Mouse (Mus musculus): ENCODE results near the gene Zfp978. TPM values are rescaled to one million over a fixed set of nuclear protein-coding genes. Genes with fewer than 3 reads are reported as not detected.
"Not testable (repeated sequence)": the region's sequence is repeated elsewhere in the genome, so short reads cannot be mapped to it uniquely, and the experiment has no call there.

Gene Zfp978
- polyA plus RNA-seq (2016; fragmentation: Nextera tagmentation; extraction: Ambion mirVana), result 0.26 and 0.32 TPM in 2 replicates

DNA sequence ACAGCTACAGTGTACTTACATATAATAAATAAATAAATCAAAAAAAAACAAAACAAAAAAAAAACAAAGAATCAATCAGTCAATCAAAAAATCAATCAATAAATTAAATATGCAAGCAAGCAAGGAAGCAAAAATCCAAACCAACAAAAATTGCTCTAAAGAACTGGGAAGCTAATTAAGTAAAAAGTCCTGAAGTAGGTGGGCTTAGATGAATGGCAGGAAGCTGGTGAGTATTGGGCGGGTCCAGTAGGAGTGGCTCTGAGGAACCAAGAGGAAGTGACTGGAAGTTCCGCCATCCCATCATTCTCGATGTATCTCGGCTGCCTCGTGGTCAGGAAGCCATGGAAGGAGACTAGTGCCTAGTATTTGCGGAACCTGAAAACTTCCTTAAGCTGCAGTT is at the start of gene Zfp978:
TSS of gene Zfp978 (plus strand) at position 301 of the 400 bp plus-strand sequence.
- not testable (repeated sequence) for ATAC-seq; H3K4me1 ChIP-seq; H3K9ac ChIP-seq; H3K4me3 ChIP-seq; H3K27me3 ChIP-seq (replicated peaks); H3K27ac ChIP-seq; H3K4me2 ChIP-seq; H3K9me3 ChIP-seq (replicated peaks); H3K36me3 ChIP-seq
- WGBS (ENCODE audit: insufficient replicate concordance), result no CpG with 5 or more reads among the region's 6 CpGs

DNA sequence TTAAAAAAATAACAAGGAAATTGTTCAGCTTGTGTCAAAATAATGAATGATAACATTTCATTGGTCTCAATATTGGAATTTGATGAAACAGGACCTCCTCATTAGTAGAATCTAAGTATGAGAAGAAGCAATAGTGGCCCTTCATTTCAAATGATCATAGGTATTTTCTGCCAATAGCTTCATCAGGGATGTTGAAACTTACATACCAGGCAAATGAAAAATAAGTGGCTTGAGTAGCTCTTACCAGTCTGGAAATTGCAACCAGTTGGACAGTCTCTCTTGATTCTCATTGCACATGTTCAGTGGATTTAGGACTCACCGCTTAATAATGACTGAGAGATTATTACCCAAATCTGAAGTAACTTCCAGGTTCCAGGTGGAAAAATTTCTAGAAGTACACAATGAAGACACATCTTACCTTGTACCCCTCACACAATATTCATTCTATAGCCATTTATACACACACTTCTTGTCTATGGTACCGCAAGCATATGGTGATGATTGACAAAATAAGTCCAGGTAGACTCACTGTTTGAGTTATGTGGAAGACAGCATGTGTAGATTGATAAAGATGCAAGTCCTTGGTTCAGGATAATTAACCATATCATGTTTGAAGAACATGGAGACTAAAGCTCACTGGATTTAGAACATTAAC is 25.9 kb upstream of the Zfp978 start:
- WGBS (ENCODE audit: insufficient replicate concordance), result 73% methylated on average over 2 of the region's 2 CpGs

DNA sequence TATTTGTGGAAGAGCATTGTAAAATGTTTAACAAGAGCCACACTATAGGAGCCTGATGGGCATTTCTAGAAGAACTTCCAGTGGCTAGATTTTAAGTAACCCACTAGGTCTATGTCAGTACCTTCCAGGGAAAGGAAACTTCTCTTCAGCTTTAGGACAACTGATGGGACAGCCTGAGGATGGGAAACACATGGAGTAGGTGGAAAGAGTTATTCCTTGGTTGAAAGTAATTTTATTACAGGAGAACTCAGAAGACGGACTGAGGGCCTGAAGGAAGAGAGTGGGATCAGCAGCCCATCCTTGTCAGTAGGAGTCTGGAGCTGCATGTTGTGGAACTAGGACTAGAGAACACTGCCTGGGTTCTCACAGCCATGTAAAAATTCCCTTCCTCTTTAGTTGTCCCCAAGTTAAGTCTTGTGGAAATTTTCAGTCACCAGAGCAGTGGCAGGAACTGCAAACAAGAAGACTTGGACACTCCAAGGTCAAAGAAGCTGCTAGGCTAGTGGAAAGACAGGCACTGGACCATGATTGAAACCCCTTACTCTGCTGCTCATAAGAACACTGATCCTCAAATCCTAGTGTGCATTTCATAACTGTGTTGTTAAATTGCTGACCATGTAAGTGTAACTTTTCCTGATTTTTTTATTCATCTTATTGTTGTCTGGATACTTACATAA is 25.3 kb upstream of the Zfp978 start:
- WGBS (ENCODE audit: insufficient replicate concordance), result 7% methylated on average over 1 of the region's 1 CpGs
- H3K9me3 ChIP-seq (replicated peaks), result peaks cover 56% of the 10 kb centered on the region

More for the DNA sequence above, 25.9 kb upstream of the Zfp978 start:
- peaks cover 52% of the 10 kb centered on the region for H3K9me3 ChIP-seq (replicated peaks)
- H3K27me3 ChIP-seq (replicated peaks); H3K4me2 ChIP-seq; H3K4me1 ChIP-seq; H3K36me3 ChIP-seq; H3K4me3 ChIP-seq; H3K9ac ChIP-seq; H3K27ac ChIP-seq: not testable (repeated sequence)
- peak; percentile 61; the same call in 1 of the 2 replicates for ATAC-seq

GRCm38 (mm10) chr4:147336368-147337195 is 24.5 kb upstream of the Zfp978 start:
- H3K9ac ChIP-seq; H3K36me3 ChIP-seq; H3K27ac ChIP-seq; H3K4me1 ChIP-seq; H3K4me3 ChIP-seq; H3K4me2 ChIP-seq; H3K27me3 ChIP-seq (replicated peaks): not testable (repeated sequence)
- peaks cover 58% of the 10 kb centered on the region for H3K9me3 ChIP-seq (replicated peaks)
- peak; percentile 42 for ATAC-seq
- 50% methylated on average over 6 of the region's 6 CpGs for WGBS (ENCODE audit: insufficient replicate concordance)

More for the DNA sequence above, 25.3 kb upstream of the Zfp978 start:
- not testable (repeated sequence) for H3K4me2 ChIP-seq; H3K27me3 ChIP-seq (replicated peaks); H3K9ac ChIP-seq; H3K4me3 ChIP-seq; H3K36me3 ChIP-seq; H3K4me1 ChIP-seq; H3K27ac ChIP-seq
- peak; percentile 51 for ATAC-seq

GRCm38 (mm10) chr4:147337520-147337919 is 23.6 kb upstream of the Zfp978 start:
- not testable (repeated sequence) for H3K27me3 ChIP-seq (replicated peaks); H3K4me1 ChIP-seq; H3K4me2 ChIP-seq; H3K27ac ChIP-seq; H3K9ac ChIP-seq; H3K36me3 ChIP-seq; H3K4me3 ChIP-seq; ATAC-seq
- H3K9me3 ChIP-seq (replicated peaks), result peaks cover 58% of the 10 kb centered on the region
- 74% methylated on average over 2 of the region's 2 CpGs for WGBS (ENCODE audit: insufficient replicate concordance)

DNA sequence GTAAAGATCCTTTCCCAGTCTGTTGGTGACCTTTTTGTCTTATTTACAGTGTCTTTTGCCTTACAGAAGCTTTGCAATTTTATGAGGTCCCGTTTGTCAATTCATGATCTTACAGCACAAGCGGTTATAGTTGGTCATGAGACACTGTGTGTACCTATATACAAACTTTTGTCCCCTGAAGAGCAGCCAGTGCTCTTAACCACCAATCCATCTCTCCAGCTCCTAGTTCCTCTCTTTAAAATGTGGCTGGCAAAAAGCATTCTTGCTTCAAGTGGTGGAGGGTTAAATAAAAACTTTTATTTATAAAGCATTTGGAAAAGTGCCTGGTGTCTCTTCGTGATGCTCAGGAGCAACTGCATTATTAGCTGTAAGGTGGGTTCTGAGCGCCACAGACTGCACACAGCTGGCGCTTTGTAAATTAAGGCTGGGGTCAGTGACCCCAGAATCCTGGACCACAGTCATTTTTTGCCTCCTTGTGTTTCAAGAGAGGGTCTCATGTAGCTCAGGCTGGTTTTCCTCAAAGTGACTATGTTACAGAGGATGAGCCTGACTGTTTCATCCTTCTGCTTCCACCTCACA is 23.0 kb upstream of the Zfp978 start:
- H3K27me3 ChIP-seq (replicated peaks), result no peaks in the 10 kb centered on the region
- no peak overlapping the region for H3K4me2 ChIP-seq
- H3K9ac ChIP-seq, result no peak overlapping the region
- peak; percentile 35; the same call in 1 of the 2 replicates for ATAC-seq
- WGBS (ENCODE audit: insufficient replicate concordance), result 54% methylated on average over 5 of the region's 5 CpGs
- H3K27ac ChIP-seq, result no peak overlapping the region
- no peaks in the 10 kb centered on the region for H3K4me1 ChIP-seq
- H3K4me3 ChIP-seq, result no peak overlapping the region
- peaks cover 61% of the 10 kb centered on the region for H3K9me3 ChIP-seq (replicated peaks)
- no peaks in the 10 kb centered on the region for H3K36me3 ChIP-seq

GRCm38 (mm10) chr4:147338706-147339105 is 22.4 kb upstream of the Zfp978 start:
- H3K9ac ChIP-seq; H3K4me1 ChIP-seq; H3K27me3 ChIP-seq (replicated peaks); H3K4me3 ChIP-seq; H3K4me2 ChIP-seq; H3K36me3 ChIP-seq; ATAC-seq; H3K27ac ChIP-seq: not testable (repeated sequence)
- WGBS (ENCODE audit: insufficient replicate concordance), result 64% methylated on average over 3 of the region's 3 CpGs
- peaks cover 67% of the 10 kb centered on the region for H3K9me3 ChIP-seq (replicated peaks)

GRCm38 (mm10) chr4:147339601-147340219 is 21.4 kb upstream of the Zfp978 start:
- H3K9ac ChIP-seq; ATAC-seq; H3K4me1 ChIP-seq; H3K4me2 ChIP-seq; H3K4me3 ChIP-seq; H3K27ac ChIP-seq; H3K27me3 ChIP-seq (replicated peaks); H3K36me3 ChIP-seq: not testable (repeated sequence)
- WGBS (ENCODE audit: insufficient replicate concordance), result 58% methylated on average over 7 of the region's 7 CpGs
- peaks cover 65% of the 10 kb centered on the region for H3K9me3 ChIP-seq (replicated peaks)

DNA sequence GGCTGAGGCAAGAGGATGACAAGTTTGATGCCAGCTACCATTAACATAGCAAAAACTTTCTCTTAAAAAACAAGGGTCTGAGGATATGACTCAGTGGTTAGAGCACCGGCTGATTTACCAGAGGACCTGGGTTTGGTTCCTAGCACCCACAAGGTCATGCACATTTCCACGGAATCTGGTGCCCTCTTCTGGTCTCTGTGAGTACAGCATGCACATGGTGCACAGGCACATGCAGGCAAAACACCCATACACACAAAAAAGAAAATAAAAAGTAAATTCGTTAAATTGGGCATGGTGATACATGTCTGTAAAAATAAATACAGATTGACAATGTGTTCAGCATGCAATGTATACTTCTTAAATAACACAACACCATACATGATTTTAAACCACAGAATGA is 20.9 kb upstream of the Zfp978 start:
- H3K4me3 ChIP-seq; H3K27me3 ChIP-seq (replicated peaks); H3K4me2 ChIP-seq; H3K27ac ChIP-seq; H3K9ac ChIP-seq; H3K4me1 ChIP-seq; ATAC-seq; H3K36me3 ChIP-seq: not testable (repeated sequence)
- WGBS (ENCODE audit: insufficient replicate concordance), result 45% methylated on average over 3 of the region's 3 CpGs
- H3K9me3 ChIP-seq (replicated peaks), result peaks cover 65% of the 10 kb centered on the region

- H3K4me1 ChIP-seq; H3K9ac ChIP-seq; H3K27me3 ChIP-seq (replicated peaks); H3K4me3 ChIP-seq; H3K36me3 ChIP-seq; H3K27ac ChIP-seq; ATAC-seq; H3K4me2 ChIP-seq: not testable (repeated sequence)
- 65% methylated on average over 3 of the region's 3 CpGs for WGBS (ENCODE audit: insufficient replicate concordance)
- H3K9me3 ChIP-seq (replicated peaks), result peaks cover 61% of the 10 kb centered on the region
These were observed 20.2 kb upstream of the Zfp978 start for GRCm38 (mm10) chr4:147340876-147341275.

DNA sequence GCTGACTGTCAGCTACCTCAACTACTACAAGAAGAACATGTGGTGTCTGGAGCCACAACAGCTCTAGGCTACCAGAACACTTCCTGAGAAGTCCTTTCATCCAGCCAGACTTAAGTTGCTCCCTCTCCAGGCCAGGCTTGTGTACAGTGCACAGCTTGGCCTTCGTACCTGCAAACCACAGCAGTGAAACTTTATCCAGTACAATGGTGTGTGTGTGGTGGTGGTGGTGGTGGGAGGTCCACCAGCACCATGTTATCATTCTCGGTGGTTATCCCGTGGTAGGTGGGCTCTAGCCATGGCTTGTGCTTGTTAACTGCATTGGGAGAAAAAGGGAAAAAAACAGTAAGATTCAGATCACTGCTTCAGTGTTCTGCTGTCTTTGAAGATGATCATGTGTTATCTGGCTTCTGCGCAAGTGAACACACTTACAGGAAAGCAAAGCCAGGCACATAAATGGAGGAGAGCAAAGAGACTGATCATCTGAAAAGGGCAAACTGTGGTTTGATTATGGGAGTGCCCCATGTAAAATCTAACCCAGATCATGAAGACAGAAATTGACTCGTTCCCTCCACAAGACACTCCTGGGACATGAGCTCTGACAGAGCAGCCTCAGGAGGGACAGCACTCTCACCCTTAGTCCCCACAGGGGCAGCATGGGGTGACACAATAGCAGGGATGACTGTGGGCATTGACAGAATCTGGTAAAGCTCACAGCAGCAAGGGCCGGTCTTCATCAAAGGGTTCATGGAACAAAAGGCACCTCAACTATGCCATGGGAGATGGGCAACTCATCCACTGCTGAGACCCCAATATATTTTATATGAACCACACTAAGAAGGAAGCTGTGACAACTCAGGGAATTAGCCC is 17.8 kb upstream of the Zfp978 start:
- H3K4me2 ChIP-seq; H3K27me3 ChIP-seq (replicated peaks); H3K36me3 ChIP-seq; H3K4me3 ChIP-seq; H3K4me1 ChIP-seq; H3K9ac ChIP-seq; H3K27ac ChIP-seq: not testable (repeated sequence)
- peak; percentile 79 for ATAC-seq
- WGBS (ENCODE audit: insufficient replicate concordance), result 56% methylated on average over 6 of the region's 6 CpGs
- H3K9me3 ChIP-seq (replicated peaks), result peaks cover 54% of the 10 kb centered on the region
